Mouse (Mus musculus) brain, adult 2 months (tissue): ENCODE measurements around the gene Fhad1.

Source experiments
- DNase-seq: peaks from one replicate; pipeline ENCODE4 v3.0.0; 2011; ENCODE audit warnings: low read depth, low spot score

Fhad1 gene

DNA sequence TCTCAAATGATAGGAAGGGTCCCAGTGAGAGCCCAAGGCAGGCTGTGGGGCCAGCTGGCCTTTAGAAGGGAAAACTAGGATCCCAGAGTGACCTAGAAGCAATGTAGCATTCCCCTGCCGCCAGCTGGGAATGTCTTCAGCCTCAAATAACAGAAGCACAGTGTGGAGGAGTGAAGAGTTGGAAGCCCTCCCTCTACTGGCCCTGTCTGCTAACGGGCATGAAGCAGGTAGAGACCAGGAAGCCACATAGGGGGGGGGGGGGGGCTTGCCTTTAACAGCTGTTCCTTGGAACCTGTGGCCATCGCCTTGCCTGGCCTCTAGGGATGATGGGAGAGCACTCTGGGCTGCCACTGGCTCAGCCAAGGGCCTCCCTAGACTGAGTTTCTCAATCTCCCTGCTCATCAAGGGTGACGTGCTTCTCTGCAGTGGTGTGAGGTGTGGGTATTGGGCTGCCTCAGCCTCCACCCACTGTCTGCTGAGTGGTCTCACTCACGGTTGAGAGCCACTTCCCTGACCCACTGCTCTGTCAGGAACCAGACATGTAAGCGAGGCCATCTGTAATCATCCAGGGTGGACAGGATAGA lies 128.4 kb downstream of the Fhad1 start:
- DNase-seq: no peak

DNA sequence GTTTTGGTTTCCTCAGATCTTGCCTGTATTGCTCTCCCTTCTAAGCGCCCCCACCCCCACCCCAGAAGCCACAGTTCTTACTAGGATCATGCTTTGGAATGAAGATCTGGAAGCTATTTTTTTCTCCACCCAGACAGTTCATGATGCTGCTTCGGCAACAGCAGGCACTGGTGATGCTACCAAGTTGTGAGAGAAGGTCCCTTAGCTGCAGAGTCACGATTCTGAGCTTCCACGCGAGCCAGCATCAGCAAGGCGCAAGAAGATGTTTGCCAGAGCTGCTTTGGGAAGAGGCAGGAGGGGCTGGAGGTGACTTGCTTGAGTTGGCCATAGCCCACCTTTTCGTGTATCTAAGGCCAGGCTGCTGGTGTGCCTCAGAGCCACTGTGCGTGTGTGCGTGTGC lies 129.4 kb downstream of the Fhad1 start:
- DNase-seq: peak; percentile 92

GRCm38 (mm10) chr4:141882858-141883257 lies 132.0 kb downstream of the Fhad1 start:
- DNase-seq: peak; percentile 80

- DNase-seq: no peak
Measured at GRCm38 (mm10) chr4:141881950-141882349, 132.9 kb downstream of the Fhad1 start.

DNA sequence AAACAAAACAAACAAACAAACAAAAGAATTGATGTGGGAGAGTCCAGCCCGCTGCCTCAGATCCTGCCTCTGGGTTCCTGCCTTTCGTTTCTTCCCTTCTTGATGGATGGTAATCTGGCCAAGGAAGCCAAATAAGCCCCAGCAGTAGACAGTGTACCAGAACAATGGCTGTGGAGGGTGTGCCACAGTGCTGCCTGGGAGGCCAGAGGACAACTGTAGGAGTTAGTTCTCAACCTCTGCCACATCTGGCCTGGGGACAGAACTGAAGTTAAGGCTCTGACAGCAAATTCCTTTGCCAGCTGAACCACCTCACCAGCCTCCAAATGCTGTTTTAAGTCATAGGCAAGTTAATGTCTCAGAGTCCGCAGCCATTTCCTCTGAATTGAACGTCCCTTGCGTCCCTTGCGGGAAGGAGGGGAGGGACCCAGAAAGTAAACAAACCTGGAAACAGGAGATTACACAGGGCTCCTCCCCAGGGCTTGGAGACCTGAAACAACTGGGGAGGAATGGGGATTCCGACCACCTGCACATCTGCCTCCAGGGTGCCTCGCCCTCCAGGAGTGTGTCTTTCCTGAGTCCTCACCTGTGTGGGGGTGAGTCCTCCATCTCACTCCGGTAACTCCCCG lies 133.5 kb downstream of the Fhad1 start:
- DNase-seq: no peak

DNA sequence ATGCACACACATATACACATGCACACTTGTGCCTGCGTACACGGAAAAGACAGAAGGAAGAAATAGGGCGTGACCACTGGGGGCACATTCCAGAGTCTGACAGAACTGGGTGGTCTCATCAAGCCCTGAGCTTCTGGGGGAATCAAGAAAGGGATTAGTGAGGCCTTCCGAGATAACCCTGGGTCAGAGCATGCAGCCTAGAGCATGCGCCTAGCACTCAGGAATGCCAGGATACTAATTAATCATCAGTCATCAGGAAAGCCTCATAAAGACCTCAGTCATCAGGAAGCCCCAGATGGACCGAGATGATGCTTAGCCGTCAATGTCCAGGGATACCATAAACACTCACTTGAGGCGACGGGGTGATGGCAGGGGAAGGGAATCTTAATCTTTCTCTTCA lies 135.0 kb downstream of the Fhad1 start:
- DNase-seq: no peak

DNA sequence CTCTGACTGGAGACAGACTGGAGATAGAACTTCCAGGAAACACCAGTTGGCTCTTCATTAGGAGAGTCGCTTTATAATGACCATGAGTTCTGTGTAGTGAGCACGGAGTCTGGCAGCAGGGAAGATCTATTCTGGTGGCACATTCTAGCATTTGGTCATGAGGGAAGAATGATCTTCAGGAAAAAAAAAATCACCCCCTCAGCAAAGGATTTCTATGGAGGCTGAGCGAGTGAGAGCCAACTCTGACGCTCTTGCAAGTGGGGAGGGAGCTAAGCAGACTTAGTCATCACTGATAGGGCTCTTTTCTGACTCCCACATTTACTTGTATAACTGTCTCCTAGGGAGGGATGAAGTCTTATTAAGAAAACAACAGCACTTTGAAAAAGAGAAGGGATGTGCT lies 135.8 kb downstream of the Fhad1 start:
- DNase-seq: peak; percentile 94

GRCm38 (mm10) chr4:141878621-141879020 lies 136.3 kb downstream of the Fhad1 start:
- no peak for DNase-seq

DNA sequence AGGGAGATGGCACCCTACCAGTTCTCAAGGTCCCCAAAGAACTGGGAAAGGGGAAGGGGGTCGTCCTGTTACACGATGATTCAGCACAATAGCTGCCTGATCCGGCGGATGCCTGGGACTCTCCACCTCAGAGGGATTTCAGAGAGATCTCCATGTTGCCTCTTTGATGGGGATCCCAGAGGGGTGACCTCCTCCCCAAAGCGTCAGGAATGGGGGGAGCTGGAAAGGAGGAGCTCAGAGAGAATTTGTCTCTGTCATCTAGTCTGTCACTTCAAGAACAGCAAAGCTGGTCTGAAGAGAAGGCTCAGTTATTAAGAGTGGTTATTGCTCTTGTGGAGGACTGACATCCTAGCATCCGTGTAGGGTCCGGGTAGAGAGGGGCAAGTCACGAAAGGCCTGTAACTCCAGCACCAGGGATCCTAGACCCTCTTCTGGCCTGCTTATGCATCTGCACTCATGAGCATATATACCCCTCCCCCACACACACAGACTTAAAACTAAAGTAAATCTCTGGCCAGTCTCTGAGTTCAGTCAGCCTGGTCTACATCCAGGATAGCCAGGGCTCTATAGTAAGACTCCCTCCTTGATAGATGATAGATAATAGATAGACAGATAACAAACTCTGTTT lies 139.3 kb downstream of the Fhad1 start:
- DNase-seq: no peak

DNA sequence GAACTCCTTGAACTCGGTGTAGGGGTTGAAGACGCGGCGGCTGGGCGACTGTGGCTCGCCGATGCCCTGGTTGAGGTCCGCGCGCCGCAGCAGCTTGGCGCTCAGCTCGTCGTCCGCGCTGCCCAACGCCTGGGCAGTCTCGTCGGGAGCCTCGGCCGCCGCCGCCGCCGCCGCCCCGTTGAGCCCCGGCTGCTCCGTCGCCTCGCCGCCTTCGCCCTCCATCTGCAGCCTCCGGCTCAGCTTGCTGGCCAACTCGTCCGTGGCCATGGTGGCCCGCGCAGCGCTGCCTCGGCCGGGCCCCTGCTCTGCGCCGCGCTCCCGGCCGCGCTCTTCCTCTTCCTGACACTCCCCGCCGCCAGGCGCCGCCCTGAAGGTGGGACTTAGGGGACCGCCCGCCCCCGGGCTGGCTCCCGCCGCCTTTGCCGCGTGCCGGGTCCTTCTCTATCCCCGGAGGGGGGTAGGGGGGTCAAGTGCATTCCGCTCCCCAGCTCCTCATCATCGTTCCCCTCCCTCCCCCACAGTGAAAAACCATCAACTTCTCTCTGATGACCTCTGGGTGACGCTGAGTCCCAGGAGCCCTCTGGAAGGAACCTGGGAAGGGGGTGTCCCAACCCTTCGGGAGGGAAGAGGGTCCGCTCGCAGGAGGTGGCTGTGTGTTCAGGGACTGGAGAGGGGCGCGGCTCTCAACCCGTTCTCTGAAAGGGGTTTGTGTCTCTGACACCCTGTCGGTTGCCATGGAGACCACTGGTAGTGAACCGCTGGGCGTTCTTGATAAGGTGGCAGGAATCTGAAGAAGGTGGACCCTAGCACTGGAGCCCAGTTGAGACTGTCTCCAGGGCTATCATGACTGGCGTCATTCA lies 140.1 kb downstream of the Fhad1 start, which contains the start of gene Efhd2:
Gene Efhd2 (minus strand): TSS at position 320 of the 860 bp plus-strand sequence.
- peak; percentile 88 for DNase-seq

GRCm38 (mm10) chr4:141874111-141874600 lies 140.7 kb downstream of the Fhad1 start:
- no peak for DNase-seq

DNA sequence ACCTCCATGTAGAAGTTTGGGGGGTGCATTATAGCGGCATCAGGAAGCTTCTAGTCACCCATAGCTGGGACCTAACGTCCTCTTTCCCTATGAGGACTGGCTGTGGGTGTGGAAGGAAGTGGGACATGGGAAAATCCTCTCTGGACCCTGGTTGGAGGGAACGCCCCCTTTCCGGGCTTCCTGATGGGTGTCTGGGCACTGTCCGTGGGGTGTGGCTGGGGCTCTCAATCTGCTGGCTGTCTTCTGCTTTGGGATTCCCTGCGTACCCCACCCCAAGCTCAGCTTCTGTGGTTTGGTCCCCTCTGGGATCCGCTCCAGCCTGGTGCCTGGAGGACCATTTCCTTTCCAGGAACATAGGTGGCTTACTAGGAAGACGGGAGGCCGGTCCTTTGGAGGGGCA lies 141.9 kb downstream of the Fhad1 start:
- no peak for DNase-seq

DNA sequence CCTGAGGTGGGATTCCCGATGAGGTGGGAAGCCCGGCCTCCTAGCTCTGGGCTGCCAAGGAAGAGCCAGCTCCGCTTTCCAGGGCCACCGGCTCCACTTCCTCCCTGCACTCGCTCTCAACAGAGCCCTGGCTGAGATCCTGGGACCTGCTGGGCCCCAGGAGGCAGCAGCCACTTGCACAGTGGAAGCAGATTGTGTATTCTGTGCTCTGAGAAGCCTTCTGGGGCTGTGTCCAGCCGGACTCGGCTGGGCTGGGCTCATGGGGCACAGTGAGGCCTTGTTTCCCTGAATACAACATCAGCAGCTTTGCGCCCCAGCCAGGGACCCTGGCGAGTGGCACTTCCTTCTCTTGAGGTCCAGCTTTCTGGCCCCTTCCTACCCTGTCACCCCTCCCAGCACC lies 143.0 kb downstream of the Fhad1 start:
- peak; percentile 80 for DNase-seq

- DNase-seq: no peak
Measured at GRCm38 (mm10) chr4:141871333-141871725, 143.6 kb downstream of the Fhad1 start.

DNA sequence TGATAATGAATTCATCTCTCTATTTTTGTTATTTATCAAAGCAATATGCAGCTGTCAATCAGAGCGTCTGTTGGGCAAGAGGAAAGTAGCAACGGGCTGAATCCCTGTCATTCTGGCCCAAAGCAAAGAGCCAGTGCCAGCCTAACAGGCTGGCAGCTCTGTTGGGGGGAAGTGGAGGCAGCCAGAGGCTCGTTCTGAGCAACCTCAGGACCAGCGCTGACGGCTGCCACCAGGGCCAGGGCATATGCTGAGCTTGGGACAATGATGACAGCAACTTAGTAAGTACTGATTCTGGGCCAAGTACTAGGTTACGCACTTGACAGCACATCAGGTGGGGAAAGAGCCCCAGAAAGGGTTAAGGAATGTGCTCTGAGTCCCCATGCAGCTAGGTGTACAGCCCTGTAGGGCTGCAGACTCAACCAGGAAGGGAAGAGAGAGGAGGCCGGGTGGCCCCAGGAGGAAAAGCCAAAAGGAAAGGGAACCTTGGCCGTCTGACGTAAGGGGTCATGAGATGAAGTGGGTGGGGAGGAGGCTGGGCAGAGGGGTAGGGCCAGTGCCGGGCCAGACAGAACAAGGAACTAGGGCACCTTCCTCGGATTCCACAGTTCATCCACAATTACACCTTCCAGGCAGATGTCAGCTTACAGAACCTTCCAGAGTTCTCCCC lies 144.1 kb downstream of the Fhad1 start:
- DNase-seq: peak; percentile 70

GRCm38 (mm10) chr4:141869436-141870215 lies 145.3 kb downstream of the Fhad1 start:
- peak; percentile 63 for DNase-seq

DNA sequence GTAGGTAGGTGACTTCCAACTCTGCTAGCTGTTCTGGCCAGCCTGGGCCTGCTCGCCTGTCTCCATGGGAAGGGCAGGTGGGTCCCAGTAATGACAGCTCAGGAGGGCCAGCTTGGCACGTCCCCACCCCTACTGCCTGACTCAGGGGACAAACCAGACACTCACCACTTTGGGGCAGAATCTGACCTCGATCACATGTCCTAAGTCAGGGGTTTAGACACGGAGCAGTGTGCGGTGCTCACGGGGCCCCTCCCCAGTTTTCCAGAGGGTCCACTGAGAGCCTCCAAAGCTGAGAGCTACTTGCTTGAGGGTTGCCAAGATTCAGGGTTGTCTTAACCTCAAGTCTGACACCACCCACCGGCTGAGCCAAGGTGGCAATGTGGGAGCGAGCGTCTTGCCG lies 146.8 kb downstream of the Fhad1 start:
- DNase-seq: peak; percentile 58

DNA sequence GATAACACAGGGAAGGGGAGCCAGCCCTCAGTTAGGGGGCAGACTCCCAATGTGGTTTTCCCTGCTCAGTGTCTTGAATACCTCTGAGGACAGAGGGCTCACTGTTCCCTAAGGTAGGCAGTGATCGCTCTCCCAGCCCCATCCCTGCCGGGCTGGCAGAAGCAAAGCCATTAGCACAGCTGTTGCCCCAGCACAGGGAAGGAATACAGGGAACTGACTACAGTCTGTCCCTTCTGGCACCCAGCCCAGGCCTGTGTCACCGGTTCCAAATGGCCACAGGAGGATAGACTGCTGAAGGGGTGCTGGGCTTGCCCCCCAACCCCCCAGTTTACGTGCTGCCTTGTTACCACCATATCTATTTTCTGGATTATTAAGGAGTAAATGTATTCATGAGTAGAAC lies 147.4 kb downstream of the Fhad1 start:
- peak; percentile 80 for DNase-seq

DNA sequence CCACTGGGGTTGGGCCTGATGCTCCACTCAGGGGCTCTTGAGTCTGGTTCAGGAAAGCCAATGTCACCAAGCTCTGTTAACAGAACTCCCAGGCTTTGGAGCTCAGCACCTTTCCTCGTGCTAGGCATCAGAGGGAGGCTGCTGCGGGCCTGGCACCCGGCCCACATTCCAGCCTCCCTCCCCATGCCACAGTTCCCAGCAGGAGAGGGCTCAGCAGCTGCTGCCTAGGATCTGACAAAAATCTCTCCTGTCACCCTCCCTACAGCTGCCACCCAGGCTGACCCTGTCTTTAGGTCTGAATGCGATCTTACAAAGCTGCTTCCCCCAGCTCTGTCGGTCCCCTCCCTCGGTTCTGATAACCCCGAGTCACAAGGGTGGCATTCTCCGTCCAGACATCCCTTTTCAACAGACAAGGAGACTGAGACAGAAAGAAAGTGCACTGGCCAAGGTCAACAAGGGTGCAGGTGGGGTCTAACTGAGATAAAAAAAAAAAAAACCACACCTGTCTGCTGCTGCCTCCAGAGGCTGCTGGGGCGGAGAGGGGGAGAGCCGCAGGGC lies 147.9 kb downstream of the Fhad1 start:
- peak; percentile 82 for DNase-seq

DNA sequence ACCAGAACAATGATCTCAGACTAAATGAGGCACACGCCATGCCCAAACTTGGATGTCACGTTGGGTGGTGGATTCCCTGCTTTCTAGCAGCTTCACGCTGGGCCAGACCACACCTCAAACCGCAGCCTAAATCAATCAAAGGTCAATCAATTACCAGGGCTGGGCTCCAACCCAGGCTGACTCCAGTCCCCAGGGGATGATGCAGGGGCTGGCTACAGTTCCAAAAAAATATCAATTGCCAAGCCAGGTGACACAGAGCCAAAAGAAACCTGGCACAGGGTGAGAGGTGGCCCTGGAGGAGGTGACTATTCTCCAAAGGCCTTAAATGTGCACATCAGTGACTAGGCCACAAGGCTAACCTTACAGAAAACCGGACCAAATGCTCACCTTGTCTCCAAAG lies 149.3 kb downstream of the Fhad1 start:
- no peak for DNase-seq
